Mouse (Mus musculus): ENCODE measurements at regions not wholly inside any gene's neighbourhood (a gene's known extent, or its start where the extent isn't known, plus 50 kb on each side); places are given as distances from the start of the nearest gene placed in this dataset.

GRCm38 (mm10) chr17:87570676-87571344 is 65.0 kb upstream of the Epcam start:
- intact Hi-C loops (cut with DNase I), result loop anchor here (1.0 to 5.0 kb wide), 4 partner anchors 40 to 529 kb away; no protein-coding TSS in a partner anchor
- H3K4me3 ChIP-seq, result no peak overlapping the region
- no peak for TF ChIP-seq CTCF (IDR thresholded peaks at IDR 0.05)
- H3K27ac ChIP-seq, result peak overlapping the region; percentile 94
- no peak for DNase-seq (ENCODE audit: extremely low spot score in 1 of 2, low spot score in 2 of 2)

- peak; percentile 91 to 98 for DNase-seq (ENCODE audit: extremely low spot score in 1 of 2, low spot score in 2 of 2)
- no peak overlapping the region for H3K4me3 ChIP-seq
- intact Hi-C loops (cut with DNase I), result loop anchor here (1.0 to 5.0 kb wide), 4 partner anchors 41 to 529 kb away; no protein-coding TSS in a partner anchor
- H3K27ac ChIP-seq, result peak overlapping the region; percentile 94
- TF ChIP-seq CTCF (IDR thresholded peaks at IDR 0.05), result no peak; the same call in none of the 2 replicates
Observed at GRCm38 (mm10) chr17:87571345-87571932, 64.3 kb upstream of the Epcam start.

- H3K27ac ChIP-seq, result no peak overlapping the region
- H3K4me3 ChIP-seq, result no peak overlapping the region
- intact Hi-C loops (cut with DNase I), result no loop called here
- no peak for DNase-seq (ENCODE audit: extremely low spot score in 1 of 2, low spot score in 2 of 2)
- no peak; the same call in 1 of the 2 replicates for TF ChIP-seq CTCF (IDR thresholded peaks at IDR 0.05)
Observed at GRCm38 (mm10) chr17:87583575-87583974, 52.2 kb upstream of the Epcam start.

- TF ChIP-seq CTCF (IDR thresholded peaks at IDR 0.05), result no peak
- intact Hi-C loops (cut with DNase I), result no loop called here
Observed at GRCm38 (mm10) chr17:87585355-87585754, 50.4 kb upstream of the Epcam start.

More at GRCm38 (mm10) chr17:87585355-87585754, 50.4 kb upstream of the Epcam start:
- no peak for DNase-seq (ENCODE audit: extremely low spot score in 1 of 2, low spot score in 2 of 2)
- no peak overlapping the region for H3K4me3 ChIP-seq
- no peak overlapping the region for H3K27ac ChIP-seq

Data from left cerebral cortex, adult 2 months (tissue).